Mouse (Mus musculus): ENCODE measurements around the gene Tnnc1.

Gene Tnnc1

DNA sequence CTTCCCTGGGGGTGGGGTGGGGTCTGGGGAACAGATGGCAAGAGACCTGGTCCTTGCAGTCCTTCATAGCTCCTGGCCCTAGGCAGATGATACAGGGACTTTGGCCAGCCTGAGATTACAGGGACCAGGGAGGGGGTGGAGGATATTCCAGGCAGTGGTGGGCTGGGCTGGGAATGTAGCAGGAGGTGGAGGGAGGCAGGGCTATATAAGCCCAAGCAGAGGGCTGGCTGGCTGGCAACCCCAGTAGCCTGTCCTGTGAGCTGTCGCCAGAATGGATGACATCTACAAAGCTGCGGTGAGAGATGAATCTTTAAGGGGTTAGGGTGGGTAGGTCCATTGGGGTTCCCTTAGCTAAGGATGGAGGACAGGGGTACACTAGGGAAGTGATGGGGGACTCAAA, at the start of gene Tnnc1:
Tnnc1 (plus strand) TSS at position 229 of the 400 bp plus-strand sequence.
- in situ Hi-C loops (cut with MboI), result no loop called here

DNA sequence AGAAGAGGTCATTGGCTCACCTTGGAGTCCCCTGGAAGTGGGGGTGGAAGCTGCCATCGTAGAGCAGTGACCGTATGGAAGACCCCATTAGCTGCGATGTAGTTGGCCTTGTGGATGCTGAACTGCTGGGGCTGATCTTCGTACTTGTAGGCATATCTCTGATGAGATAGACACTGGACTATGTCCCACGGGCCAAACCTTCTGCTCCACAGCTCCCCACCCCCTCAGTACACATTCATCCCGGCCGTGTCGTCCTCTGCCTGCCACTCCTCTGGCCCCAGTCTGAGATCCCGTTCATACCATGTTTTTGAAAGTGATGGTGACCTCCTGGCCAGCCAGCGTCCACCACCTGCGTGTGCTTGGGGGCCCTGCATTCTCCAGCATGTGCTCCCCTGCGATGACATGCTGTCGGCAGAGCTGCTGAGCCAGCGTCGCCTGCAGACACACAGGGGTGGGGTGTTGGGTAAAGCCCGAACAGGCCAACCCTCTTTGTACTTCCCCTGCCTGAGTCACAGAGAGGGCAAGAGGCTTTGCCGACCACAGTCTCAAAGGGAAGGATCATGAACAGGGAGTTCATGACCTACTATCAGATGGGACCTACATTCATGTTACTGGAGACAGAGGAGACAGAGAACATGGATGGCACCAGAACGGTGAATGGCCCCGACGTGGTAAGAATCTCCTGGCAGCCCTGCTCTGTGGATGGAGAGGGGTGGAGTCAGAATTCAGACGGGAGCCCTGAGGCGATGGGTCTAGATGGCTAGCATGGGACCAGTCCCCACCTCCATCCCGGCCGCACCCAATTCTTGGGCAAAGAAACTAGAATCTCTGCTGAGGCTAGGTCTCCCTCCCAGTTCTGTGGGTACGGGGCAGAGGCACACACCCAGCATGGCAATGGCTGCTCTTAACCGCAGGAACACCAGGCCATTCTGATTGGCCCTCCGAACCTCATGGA, 47.6 kb upstream of the Tnnc1 start:
- in situ Hi-C loops (cut with MboI), result no loop called here

DNA sequence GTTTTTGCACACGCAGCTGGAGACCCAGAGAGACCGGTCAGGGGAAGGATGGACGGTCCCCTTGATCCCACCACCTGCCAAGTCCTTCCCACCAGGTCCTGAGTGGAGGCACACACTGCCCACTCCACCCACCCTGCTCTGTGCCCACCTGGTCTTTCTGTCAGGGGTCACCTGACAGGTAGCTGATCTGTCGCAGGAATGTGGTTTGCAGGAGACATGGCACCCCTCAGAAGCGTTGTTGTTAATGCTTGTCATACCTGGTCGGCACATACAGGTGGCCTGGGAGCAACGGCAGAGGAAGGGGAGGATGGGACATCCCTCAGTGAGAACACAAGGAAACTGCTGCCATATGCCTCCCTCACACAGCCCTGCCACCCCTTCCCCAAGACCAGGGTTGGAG, 46.9 kb upstream of the Tnnc1 start:
- in situ Hi-C loops (cut with MboI), result no loop called here

DNA sequence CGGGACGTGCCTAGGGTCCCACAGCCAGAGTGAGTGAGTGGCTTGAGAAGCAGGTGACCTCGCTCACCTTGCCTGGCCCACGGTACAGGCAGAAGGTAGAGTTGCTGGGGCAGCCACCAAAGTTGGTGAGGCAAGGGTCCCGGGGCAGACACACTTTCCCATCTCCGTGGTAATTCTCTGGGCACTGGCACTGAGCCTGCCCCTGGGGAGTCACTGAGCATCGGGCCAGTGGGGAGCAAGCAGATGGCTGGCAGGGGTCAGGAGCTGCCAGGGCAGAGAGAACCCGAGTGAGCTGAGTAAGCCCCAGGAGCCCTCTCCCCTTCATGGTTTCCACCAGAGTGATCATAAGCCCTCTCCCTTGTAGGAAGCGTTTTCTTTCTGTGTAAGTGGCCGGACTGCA, 46.5 kb upstream of the Tnnc1 start:
- in situ Hi-C loops (cut with MboI), result no loop called here

DNA sequence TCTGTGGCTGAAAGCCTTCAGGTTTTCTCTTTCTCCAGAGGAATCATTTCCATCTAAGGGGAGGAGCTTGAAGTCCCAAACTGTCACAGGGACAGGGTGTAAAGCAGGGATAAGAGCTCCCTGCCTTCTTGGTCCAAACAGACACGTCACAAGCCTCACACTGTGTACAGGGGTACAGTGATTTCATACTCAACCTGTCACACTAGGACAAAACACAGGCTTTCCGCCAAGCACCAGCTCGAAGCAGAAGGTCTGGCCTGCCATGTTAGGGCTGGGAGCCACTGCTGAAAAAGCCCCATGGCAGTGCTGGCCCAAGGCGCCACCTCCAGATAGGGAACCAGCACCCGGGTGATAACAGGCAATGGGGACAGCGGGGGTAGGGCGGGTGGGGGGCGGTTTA, 44.0 kb upstream of the Tnnc1 start:
- in situ Hi-C loops (cut with MboI), result no loop called here

- in situ Hi-C loops (cut with MboI), result no loop called here
These were observed 43.1 kb upstream of the Tnnc1 start for GRCm38 (mm10) chr14:31165010-31165409.

DNA sequence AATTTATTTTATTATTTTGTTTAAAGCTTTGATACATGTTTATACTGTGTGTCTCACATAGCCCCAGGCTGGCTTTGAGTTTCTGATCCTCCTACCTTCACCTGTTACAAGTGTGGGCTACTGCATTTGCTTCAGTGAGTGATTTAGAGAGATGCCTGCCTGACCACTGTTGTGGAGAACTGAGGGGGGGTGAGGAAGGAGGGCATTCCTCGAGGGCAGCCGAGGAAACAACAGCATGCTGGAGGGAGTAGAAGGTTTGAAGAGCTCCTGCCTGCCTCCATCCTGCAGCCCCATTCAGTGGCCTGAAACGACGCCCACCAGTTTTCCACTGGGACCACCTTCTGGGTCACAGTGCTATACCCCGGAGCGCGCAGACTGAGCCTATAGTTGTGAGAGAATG, 42.7 kb upstream of the Tnnc1 start:
- in situ Hi-C loops (cut with MboI), result no loop called here

DNA sequence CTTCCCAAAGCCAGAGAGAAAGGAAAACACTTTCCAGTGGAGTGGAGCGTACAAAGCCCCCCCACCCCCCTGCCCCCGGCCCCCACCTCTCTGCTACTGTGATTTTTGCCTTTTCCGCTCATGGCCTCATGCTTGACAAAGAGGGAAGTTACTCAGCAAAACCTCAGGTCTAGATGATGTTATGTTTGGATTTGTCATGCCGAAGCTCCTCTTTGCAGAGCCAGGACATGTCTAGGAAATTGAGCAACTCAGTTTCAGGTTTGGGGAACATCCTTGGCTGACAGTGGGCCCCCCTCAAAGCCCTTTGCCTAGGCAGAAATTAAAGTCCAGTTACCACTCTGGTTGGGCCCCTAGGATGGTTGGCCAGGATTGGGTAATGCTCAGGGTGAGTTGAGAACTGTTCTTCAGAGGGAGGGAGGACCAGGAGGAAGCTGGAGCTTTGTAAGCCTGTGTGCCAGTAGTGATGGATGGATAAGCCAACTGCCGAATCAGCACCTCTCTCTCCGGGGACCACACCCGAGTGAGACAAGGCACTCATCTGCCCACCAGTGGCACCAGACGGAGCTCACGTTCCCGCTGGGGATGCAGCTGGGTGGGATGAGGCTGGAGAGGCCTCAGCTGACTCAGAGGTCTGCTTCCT, 42.0 kb upstream of the Tnnc1 start:
- in situ Hi-C loops (cut with MboI), result no loop called here

- in situ Hi-C loops (cut with MboI), result no loop called here
These were observed 41.3 kb upstream of the Tnnc1 start for GRCm38 (mm10) chr14:31166827-31167226.

- in situ Hi-C loops (cut with MboI), result no loop called here
These were observed 39.7 kb upstream of the Tnnc1 start, which contains the start of gene Stab1 for GRCm38 (mm10) chr14:31168425-31168824. TSS of gene Stab1 (minus strand) at chr14:31168641.

- in situ Hi-C loops (cut with MboI), result no loop called here
These were observed 38.6 kb upstream of the Tnnc1 start for GRCm38 (mm10) chr14:31169508-31169907.

DNA sequence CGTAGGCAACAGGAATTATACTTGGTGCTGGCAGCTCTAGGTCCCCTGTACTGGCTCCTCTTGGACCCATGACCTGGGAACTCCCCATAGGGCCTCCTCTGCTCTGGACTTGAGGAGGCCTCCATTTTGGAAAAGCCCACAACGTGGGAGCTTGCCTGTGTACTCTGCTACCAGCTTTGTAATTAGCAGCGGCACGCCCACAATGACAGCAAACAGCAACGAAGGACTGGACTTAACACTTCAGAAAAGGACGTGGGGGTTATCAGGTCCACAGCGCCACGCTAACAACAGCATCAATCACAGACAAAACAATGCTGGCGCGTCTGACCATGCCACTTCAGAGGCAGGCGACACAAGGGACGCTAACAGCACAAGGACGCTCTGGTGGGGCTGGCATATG, 37.1 kb upstream of the Tnnc1 start:
- in situ Hi-C loops (cut with MboI), result no loop called here

DNA sequence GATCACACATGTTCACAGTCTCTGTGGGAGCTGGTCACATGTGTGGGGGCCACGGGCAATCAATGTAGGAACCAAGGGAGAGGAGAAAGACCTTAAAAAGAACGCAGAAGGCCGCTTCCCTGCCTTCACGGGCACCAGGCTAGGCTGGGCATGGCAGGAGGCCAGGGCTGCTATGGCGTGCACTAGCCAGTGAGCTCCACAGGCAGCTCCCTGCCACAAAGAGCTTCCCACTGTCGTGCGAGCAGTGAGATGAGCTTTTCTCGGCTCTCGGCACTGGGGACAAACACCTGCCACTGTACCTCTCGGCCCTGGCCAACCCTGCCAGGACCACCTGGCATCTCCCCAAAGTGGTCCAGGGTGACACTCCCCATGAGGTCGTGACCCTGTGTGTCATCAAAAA, 36.7 kb upstream of the Tnnc1 start:
- in situ Hi-C loops (cut with MboI), result no loop called here

GRCm38 (mm10) chr14:31171821-31172220, 36.3 kb upstream of the Tnnc1 start:
- in situ Hi-C loops (cut with MboI), result no loop called here

DNA sequence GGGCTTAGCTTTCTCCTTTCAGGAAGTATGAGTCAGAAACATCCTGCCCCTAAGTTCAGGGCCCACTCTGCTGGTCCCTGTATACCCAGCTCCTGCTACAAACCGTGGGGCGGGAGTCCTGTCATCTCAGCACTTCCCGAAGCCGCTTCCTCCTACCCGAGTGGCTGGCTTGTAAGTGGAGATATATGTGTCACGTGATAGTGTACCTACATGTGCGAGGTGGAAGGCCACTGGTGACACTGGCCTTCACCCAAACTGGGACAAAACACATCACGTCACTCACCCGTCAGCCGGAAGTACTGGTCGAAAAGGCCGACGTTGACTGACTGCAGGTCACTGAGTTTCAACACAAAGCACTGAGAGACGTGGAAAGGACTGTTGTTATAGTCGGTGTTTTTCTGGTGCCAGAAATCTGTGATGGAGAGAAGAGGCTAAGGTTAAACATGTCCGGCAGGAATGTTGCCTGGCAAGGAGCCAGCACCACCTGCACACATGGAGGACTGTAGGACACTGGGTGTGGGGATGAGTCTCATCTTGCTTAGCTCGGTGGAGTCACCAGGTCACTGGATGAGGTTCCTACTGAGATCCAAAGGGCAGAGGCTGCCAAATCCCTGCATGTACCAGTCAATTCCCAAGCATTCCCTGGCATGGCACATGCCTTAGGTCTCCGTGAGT, 35.2 kb upstream of the Tnnc1 start:
- in situ Hi-C loops (cut with MboI), result no loop called here

DNA sequence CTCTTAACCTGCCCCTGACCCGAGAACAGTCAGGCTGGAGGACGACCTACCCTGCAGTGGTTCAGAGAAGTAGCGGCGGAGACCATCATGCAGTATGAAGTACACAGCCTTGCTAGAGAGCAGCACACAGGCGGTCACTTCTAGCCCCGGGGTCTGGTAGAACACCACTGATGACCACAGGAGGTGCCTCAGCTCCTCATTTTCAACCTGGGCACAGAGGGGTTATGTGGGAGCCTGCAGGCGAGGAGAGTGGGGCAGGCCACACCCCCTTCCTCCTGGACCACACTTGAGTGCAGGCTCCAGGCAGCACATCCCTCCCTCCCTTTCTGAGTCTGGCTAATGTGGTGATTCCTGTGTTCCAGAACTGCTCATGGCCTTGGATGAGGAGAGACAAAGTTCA, 34.6 kb upstream of the Tnnc1 start:
- in situ Hi-C loops (cut with MboI), result no loop called here

DNA sequence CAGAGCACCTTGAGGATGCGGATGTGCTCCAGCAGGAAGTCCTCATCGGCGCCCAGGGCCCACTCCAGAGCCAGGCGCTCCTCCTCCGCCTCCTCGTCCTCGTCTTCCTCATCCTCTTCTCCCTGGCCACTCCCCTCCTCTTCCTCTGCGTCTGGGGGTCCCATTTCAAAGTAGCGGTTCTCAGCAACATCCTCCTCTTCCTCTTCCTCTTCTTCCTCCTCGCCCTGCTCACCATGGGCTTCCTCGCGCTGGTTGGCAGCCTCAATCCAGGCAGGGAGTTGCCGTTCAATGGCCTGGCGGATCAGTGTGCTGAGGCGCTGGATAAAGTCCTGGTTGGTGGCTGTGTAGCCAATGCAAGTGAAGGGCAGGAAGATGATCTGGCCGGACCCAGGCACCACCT, 30.8 kb upstream of the Tnnc1 start:
- in situ Hi-C loops (cut with MboI), result no loop called here

DNA sequence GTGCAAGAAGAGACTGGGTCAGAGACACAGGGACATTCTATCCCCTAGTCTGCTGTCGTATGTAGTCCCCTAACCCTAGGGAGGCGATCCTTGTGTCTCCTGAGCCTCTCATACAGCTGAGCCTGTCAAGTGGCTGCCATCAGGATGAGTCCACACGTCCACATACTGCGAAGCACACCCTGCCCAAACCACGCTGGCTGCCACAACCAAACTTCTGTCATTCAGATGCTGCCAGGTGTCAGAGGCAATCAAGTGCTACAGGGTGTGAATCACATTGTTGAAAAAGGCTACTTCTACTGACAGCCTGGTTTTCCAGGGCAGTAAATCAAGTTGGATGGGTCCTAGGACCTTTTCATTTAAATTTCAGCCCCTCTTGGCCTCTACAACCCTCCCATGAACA, 30.4 kb upstream of the Tnnc1 start:
- in situ Hi-C loops (cut with MboI), result no loop called here

DNA sequence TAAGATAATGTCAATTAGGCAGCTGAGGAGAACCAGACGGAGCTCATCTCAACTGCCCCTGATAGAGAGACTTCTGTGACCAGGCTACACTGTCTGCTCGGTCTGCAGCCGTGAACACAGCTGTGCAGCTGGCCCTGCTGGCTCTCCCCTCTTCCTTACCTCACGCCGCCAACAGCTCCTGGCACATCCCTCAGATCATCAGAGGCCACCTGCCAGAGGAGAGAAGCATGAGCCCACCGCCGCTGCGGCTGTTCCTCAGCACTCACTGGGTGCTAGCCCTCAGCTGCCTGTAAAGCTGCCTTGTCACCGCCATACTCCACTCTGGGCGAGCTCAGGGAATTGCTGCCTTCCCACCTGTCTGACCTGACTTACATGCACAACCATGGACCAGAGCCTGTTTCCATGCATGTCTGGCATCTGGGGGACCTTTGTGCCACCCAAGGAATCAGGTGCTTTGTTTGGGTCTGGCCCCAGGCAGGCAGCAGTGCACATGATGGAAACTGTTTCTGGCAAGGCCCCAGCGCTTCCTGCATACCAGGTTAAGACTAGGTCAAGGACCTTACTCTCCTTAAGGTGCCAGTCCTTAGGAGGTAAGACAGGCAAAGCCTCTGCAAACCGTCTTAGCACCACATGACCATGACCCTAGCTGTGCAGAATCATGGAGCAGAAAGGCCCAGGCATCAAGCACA, 28.3 kb upstream of the Tnnc1 start:
- in situ Hi-C loops (cut with MboI), result no loop called here

GRCm38 (mm10) chr14:31181512-31181911, 26.6 kb upstream of the Tnnc1 start:
- in situ Hi-C loops (cut with MboI), result no loop called here

- in situ Hi-C loops (cut with MboI), result no loop called here
These were observed 25.3 kb upstream of the Tnnc1 start for GRCm38 (mm10) chr14:31182786-31183290.

DNA sequence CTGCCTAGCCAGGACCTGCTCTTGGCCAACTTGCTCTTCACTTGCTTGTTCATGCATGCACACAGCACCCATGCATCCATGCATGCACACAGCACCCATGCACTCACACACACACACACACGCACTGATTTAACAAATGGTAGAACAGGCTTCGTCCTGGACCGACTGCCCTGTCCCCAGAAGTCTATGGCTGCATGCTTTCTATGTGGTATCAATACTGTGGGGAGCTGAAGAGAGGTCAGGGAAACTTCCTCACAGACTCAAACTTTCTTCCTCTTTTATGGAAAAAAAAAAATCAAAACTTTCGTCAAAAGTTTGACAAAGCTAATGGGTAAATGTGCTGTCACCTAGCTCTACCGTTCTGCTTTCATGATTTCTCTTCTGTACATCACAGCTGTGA, 24.6 kb upstream of the Tnnc1 start:
- in situ Hi-C loops (cut with MboI), result no loop called here

Data from mature B cell (primary cell).